Mouse (Mus musculus) skeletal muscle tissue, adult 2 months (tissue): ENCODE measurements around the gene Mrpl54.
A peak's percentile ranks its signal among the peaks of the same experiment; 100 is the strongest.

Experiments used
- DNase-seq: peaks from one replicate; pipeline ENCODE4 v3.0.0-alpha.2; 2012; ENCODE audit warnings: low read depth, low spot score

The Mrpl54 gene

DNA sequence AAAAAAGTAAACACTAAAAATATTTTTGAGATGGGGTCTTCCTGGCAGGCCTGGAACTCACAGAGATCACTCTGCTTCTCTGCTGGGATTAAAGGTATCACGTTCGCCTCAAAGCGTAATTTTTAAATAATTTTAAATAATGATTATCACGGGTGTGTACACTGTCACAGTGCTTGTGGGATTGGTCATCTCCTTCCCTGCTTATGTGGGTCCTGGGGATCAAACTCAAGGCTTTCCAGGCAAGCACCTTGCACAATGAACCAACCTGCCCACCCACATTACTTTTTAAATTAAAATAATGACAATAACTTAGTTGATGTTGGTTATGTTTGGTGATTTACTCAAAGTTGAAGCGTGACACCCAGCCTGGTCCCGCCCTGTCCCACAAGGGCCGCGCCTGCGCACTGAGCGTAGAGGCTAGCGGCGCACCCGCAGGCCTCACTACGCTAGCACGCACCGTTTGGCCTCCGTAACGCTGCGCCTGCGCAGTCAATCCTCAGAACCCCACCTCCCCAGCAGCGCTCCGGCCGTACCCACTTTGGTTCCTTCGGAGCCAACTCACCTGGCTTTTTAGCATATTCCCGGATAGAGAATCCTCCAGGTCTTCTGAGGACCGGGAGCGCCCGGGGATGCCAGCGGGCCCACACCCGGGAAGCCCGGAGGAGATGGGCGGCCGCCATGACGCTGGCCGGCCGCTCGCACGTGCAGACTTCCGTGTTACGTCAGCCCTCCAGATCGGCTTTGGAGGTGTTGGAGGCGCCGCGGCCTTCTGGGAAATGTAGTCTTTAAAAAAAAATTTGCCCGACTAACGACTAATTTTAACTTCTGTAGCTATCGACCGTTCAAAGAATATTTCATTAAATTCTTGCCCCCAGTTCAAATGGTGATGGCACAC lies at the start of gene Mrpl54, which contains the start of gene Apba3:
Mrpl54 (minus strand) TSS at position 724 of the 895 bp plus-strand sequence.
Apba3 (plus strand) TSS at position 750 of the 895 bp plus-strand sequence.
- peak; percentile 97 for DNase-seq

DNA sequence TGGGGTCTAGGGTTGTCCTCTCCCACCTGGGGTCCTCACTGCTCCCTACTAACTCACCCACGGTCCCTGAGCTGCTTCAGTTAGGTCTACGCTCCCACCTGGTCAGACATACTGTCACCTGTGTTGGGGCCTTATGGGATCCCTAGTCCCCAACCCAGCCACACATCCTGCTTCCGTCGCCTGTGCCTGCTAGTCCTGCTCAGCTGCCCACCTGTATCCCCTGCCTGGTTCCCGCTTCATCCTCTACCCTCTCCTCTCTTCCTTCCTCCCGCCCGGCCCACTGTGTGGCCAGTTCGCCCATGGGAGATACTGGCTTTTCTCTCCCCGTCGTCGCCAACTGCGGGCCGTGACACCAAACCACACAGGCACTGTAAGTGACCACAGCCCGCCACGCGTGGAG lies 48.9 kb upstream of the Mrpl54 start:
- no peak for DNase-seq

DNA sequence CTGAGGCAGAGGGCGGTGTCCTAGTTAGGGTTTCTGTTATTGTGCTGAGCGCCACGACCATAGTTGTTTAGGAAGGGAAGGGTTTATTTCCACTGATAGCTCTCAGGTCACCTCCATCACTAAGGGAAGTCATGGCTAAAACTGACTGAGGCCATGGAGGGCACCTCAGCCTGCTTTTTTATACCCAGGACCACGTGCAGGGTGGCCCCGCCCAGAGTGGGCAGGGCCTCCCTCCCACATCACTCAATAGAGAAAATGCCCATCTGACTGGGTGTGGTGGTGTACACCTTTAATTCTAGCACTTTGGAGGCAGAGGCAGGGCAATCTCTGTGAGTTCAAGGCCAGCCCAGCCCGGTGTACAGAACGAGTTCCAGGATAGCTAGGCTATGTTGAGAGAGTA lies 47.5 kb upstream of the Mrpl54 start:
- DNase-seq = no peak

DNA sequence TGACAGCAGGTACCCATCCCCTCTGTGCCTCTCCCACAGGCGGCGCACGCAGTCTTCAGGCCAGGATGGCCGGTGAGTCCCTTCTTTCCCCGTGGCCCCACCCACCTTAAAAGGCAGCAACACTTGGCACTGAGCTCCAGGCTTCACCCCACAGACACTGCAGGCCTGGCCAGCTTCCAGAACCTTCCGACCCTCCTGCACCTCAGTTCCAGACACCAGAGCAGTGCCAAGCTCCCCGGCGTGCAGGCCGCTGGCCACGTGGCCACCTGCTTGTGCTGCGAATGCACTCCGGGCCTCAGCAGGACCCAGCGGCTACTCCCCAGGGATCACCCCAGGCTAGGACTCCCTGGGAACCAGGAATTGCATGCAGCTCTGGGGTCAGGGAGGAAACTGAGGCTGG lies 46.8 kb upstream of the Mrpl54 start:
- DNase-seq = no peak

DNA sequence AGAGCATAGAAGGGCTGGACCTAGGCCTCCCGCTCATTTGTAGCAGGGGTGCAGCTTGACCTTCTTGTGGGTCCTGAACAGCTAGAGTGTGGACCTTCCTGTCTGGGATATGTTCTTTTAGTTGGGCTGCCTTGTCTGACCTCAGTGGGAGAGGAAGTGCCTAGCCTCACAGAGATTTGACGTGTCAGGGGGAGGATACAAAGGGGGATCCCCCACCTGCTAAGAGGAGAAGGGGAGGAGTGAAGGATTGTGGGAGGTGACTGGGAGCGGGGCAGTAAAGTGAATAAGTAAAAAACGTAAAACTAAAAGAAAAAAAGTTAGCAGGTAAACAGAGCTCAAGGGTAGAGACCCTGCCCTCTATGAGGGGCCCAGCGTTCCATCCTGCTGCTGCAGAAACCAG lies 42.8 kb upstream of the Mrpl54 start:
- DNase-seq = no peak

DNA sequence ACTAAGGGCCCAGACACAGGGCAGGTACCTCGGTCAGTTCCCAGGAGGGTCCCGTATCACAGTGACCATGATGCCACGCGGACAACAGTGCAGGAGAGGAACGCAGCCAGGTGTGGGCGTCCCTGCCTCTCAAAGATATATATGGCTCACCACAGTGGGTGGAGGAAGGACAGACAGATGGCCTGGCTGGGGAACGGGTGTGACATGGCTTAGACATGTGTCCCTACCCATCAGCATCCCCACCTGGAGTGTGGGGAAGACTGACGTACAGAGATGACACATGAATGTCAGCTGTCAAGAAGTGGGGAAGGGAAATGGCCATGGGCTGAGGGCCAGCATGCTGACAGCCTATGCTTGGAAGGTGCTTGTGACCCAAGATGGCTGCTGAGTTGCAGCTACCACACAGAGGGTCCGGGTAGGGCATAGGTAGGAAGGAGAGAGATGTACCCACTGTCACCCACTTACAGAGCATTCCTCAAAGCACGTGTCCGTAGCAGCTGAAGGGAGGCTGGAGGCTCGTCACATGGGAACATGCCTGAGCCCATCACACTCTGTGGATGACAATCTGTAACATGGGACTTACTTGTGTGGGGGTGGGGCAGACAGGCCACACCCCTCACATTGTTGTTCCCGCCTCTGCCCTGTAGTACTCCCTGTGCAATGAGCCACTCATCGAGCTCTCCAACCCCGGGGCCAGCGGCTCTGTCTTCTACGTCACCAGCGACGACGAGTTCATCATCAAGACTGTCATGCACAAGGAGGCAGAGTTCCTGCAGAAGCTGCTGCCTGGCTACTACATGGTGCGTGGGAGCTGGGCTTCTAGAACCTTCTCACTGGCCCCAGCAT lies 40.3 kb upstream of the Mrpl54 start:
- no peak for DNase-seq

DNA sequence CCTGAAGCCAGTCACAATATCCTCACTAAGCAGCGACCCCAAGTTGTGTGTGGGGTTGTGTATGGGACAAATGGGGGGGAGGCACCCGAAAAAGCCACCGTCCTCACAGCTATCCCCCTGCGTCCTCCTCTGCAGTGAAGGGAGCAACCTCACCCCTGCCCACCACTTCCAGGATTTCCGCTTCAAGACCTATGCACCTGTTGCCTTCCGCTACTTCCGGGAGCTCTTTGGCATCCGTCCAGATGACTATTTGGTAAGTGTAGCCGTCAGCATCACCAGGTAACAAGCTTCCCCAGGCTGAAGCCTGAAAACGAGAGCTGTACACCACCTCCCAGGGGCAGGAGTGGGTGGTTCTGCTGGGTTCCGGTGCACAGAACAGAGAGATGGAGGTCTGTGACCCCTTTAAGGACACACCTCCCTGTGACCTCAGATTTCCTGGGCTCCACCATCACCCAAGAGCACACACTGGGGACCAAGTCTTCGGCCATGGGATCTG lies 39.5 kb upstream of the Mrpl54 start:
- DNase-seq = no peak

DNA sequence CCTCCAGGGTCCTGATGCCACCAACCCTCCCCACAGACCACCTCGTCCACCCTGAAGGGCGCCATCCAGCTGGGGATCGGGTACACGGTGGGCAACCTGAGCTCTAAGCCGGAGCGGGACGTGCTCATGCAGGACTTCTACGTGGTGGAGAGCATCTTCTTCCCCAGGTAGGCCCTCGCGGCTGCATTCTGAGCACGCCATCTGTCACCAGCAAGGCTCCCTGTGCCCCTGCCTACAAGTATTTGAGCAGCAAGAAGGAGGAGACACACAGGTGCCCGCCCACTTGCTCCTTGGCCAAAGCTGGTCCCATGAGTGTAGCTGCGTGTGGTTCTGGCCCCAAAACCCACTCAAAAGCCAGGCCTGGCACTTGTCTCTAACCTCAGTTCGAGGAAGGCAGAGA lies 38.9 kb upstream of the Mrpl54 start:
- DNase-seq = no peak

DNA sequence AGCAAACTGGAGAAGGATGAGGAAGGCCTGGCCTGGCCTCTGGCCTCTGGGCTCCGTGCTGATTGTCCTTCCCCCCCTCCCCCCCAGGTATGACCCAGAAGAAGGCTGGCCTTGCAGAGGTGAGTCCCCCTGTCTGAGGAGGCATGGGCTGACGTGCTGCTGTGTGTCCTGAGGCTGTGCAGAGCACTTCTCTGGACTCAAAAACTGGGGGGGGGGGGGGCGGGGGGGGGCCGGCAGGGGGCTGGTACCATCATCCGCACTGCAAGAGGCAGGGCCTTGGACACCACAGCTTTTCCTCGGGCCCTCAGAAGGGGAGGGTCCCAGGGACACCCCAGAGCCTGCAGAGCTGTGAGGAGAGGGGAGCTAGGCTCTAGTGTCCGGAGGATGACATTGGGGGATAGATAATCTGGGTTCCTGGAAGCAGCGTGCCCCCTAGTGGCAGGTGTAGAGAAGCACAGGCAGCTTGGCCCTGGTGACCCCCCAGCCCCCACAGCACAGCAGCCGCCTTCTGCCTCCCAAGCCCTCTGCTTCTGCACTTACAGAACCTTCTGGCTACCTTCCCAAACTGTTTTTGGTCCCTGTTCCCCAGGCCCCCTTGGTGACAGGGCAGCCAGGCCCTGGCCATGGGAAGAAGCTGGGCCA lies 38.0 kb upstream of the Mrpl54 start:
- peak; percentile 52 for DNase-seq

DNA sequence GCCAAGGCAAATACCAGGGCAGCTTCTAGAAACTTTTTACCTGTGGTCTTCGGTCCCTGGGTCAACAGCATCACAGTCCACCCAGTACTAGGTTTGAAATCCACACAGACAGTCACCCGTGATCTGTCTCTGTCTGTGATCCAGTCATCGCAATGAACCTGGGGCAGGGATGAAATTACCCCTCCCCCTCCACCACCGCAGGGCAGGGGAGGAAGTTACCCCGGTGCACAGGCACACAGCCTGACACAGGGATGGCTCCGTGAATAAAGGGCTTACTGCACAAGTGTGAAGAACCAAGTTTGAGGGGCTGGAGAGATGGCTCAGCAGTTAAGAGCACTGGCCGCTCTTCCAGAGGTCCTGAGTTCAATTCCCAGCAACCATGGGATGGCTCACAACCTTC lies 37.0 kb upstream of the Mrpl54 start:
- no peak for DNase-seq

DNA sequence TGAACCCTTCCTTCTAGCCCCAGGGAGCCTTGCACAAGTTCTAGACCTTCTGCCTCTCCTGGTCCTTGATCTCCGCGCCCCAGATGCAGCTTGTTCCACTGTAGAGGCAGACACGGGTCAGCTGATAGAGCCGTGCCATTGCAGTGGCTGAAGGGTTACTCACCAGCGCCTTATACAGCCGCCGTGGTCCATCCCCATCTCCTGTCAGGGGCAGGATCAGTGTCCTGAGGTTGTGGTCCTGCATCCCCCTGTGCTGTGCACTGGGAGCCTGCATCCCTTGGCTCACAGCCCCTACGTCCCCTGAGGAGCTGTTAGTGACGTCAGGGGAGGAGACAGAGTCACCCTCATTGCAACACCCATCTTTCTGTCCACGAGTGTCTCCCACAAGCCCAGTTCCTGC lies 36.5 kb upstream of the Mrpl54 start:
- DNase-seq = no peak

DNA sequence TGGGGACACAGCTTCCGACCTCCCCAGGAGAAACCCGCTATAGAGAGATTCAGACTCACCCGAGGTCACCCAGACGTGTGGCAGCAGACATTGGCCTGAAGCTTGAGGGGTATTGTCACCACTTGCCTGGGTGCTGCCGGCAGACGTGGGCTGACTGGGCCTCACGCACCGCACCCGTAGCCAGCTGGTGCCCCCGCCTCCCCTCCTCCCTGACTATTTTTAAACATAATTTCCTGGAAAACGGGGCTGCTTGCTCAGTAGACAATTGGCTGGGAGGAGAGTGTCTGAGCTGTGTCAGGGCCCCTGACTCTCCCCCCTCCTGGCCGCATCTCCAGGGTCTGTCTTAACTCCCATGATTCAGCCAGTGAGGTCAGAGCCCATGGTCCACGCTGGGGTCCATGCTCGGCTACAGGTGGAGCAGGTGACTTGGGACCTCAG lies 36.1 kb upstream of the Mrpl54 start:
- DNase-seq = no peak

DNA sequence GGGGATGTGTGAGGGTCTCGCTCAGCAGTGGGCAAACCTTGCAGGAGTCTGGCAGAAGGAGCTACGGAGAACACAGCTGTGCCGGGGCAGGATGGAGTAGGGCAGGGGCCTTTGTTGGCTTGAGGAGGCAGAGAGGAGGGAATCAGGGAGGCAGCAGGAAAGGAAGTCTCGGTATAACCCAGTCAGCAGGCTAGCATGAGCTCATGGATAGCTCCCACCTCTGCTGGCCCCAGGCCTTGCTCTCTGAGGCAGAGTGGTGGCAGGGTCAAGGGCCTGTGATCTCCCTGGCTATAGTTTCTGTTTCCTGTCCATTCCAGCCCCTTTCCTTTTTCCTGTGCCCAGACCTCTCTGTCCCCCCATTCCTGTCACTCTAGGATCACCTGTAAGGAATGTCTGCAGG lies 35.6 kb upstream of the Mrpl54 start:
- no peak for DNase-seq

DNA sequence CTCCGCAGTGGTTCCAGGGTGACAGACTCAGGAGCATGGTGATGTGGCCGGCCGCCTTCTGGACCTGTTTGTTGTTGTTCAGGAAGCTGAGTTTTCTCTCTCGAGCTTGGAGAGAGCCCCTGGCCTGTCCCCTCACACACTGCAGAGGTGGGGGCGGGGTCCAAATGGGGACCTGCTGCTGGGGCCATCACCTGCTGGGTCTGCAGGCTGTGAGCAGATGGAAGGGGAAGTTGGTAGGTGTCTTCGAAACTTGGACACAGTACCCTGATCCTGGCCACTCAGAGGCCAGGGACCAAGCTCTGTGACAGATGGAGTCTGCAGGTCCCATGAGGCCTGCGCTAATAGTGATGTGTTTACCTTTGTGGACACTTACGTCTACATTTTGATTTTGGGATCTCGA lies 34.6 kb upstream of the Mrpl54 start:
- no peak for DNase-seq

DNA sequence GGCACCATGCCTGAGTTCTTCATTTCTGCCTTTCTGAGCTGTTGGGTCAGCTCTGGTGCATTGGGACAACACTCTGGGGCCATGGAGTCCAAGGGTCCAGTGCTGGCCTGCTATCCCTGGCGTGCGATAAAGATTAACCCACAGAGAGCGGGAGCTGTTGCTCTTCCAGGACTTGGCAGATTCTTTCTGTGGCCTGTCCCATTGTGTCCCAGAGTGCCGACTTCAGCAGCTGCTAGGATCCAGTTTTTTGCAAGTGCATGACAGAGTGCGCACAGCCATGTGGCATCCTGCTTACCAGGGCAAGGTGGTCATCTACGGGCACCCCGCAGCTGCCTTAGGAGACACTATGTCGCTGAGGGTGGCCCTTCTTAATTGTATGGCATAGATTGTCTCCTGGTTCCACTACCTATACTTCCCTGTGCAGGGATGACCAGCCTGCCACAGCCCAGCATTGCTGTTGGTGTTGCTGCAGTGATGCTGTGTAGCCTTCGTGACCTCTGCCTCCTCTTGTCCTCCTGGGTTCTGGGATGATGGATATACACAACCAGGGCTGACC lies 33.7 kb upstream of the Mrpl54 start:
- DNase-seq = no peak

DNA sequence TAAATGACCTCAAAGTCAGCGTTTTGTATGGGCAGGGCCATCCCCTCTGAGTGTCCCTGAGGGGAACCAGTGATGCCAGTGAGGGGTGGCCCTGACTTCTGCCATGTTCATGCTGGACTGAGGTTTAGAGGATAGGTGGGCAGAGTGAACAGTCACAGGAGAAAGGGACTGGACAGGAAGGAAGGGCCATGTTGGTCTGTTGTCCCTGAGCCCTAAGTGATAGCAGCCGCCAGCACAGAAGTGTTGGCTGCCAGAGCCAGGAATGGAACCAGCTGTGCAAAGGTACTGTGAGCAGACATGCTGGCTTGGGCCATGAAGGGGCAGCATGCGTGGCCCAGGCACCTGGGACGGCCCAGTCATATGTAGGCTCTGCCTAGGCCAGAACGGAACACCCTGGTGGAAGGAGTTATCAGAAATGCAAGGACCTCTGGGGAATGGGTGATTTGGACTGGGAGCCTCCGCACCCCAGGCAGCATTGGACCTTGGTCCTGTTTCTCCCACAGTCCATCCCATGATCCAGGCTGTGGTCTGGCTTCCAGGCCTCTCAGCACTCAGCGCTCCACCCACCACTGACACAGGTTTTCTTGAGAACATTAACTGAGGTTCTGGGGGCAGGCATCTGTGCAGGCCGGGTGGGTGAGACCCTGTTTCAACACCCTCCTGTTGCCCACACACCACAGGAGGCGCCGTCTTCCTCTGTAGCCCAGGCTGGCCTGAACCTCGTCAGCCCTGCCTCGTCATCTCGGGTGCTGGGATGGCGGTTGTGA lies 33.0 kb upstream of the Mrpl54 start:
- no peak for DNase-seq

DNA sequence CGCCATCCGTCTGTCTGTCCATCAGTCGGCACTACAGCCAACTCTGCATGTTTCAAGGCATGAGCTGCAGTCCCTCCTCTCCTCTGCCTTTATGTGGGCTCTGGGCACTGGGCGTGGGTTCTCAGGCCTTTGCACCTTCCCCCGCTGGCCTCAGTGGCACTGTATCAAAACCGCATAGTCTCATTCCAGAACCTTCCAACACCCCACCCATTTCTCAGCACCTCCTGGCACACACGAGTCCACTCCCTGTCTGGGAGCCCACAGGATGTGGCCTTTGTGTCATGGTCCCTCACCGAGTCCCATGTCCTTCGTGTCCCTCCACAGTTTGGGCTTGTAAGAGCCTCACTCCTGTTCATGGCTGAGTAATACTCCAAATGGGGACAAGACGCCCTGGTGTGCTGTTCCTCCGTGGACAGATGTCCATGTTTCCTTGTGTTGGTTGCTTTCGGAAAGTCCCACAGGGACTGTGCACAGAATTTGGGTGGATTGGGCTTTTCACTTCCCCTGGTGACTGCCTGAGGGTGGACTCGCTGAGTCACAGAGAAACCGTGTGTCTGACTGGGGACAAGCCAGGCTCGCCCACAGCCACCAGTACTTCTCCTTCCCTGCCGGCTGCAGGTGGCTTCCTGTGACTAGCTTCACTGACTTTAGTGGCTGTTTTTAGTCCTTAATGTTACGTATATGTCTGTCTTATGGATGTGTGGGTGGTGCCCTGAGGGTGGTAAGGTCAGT lies 31.8 kb upstream of the Mrpl54 start:
- DNase-seq = peak; percentile 55

DNA sequence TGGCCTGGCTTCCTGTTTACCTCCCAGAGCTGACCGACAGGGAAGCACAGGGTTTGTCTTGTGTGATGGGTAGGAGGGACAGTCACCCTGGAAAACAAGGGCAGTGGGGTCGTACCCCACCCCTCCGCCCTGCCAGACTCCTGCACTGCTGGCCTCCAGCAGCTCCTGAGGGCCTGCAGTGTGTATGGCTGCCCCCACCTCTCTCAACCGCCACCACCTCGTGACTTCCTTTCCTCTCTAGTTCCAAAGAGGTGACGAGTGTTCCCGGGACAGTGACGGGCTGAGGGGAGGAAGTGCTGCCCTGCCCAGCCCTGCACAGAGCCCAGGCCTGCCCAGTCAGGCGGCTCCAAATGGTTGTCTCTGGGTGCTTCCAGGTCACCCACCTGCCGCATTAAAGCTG lies 31.1 kb upstream of the Mrpl54 start:
- peak; percentile 61 for DNase-seq

DNA sequence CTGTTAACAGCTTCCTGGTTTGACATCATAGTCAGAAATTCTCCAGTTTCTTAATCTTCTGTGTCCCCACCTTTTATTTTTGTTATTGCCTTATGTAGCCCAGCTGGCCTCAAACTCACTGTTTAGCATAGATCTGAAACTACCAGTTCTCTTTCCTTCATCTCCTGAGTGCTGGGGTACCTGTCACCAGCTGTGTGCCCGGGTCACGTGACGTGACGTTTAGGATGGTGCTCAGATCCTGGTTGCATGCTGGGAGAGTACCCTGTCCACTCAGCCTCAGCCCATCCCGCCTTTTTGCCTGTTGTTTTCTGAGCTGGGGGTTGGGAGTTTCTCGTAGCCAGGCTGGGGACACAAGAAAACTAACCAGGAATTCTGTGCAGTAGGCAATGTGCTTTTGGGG lies 30.5 kb upstream of the Mrpl54 start:
- DNase-seq = no peak

DNA sequence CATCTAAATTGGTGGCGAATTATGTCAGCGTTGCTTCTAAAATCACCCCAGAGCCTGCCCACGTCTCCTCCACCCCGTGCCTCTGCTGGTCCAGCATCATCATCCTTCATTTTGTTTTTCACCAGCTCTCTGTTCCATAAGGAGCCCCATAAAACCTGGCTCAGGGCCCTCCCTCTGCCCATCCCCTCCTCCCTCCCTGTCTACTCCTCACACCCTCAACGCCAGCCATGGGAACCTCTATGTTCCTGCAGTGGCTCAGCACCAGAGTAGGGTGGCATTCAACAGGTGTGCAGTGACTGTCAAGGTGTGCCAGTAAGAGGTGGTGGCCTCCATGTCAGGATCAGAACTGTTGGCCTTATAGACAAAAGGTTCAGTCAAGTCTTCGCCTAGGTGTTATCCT lies 28.5 kb upstream of the Mrpl54 start:
- no peak for DNase-seq
